Mouse (Mus musculus) ES-E14 (cell line): ENCODE results near the gene Ccdc50.

Experiments used
- HCFC1 ChIP-seq: IDR thresholded peaks from 2 replicates; pipeline ENCODE4 v1.6.1; 2012; ENCODE audit warnings: low read length, inconsistent platforms, borderline replicate concordance; ENCODE audit not compliant: insufficient read depth
- MAFK ChIP-seq: IDR thresholded peaks from 2 replicates; pipeline ENCODE4 v1.6.1; 2014; ENCODE audit warnings: mild to moderate bottlenecking, low read depth, low read length, inconsistent platforms; ENCODE audit not compliant: insufficient read depth
- ZNF384 ChIP-seq: IDR thresholded peaks from 2 replicates; pipeline ENCODE4 v1.6.1; 2012; ENCODE audit warnings: low read depth, low read length, inconsistent platforms

DNA sequence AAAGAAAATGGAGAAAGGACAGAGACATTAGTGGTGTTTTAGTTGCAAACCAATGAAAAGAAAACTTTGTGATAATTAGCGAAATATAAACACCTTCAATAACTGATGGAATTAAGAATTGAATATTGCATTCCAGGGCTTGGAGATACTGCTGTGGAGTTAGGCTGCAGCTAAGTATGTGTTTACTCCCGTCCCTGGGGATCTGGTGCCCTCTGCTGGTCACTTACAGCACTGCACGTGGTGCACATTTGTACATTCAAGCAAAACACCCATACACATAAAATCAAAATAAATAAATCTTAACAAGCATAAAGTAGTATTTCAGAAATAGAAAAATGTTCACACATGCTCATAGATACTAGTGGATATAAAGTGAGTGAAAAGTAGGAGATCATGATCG is 68.6 kb downstream of the Ccdc50 start:
- TF ChIP-seq HCFC1: no peak
- no peak for TF ChIP-seq MAFK
- no peak for TF ChIP-seq ZNF384
